Mouse (Mus musculus) spleen, embryonic (tissue): ENCODE results near the gene Sel1l3.

Source experiments
- CTCF ChIA-PET: fragments of 350-600 bp; sonication (Branson Sonifier 250); formaldehyde crosslinking; loops from one replicate; lab custom pipeline; 2022; lab: Charles Lee

Gene Sel1l3

GRCm38 (mm10) chr5:53146049-53146683 lies 67.6 kb downstream of the Sel1l3 start:
- CTCF ChIA-PET: no interaction called here

DNA sequence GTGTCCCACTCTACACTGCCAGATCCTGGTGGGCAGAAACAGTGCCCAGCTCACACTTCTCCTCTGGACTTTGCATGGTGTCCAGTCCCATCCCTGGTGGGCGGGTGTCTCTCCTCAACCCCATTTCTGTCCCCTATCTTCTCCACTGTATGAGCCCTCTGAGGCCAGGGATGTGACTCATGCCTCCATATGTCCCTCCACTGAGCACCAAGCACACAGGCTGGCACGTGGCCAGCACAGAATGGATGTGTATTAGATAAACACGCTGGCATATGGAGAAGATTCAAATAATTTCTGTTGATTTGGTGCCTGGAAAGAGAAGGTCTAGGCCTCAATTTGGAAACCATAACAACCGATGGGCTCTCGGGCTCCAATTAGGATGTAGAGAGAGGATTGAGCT lies 71.1 kb downstream of the Sel1l3 start:
- CTCF ChIA-PET: no interaction called here

- CTCF ChIA-PET: no interaction called here
Measured at GRCm38 (mm10) chr5:53140158-53140927, 73.4 kb downstream of the Sel1l3 start.

- CTCF ChIA-PET: no interaction called here
Measured at GRCm38 (mm10) chr5:53139566-53139965, 74.2 kb downstream of the Sel1l3 start.

DNA sequence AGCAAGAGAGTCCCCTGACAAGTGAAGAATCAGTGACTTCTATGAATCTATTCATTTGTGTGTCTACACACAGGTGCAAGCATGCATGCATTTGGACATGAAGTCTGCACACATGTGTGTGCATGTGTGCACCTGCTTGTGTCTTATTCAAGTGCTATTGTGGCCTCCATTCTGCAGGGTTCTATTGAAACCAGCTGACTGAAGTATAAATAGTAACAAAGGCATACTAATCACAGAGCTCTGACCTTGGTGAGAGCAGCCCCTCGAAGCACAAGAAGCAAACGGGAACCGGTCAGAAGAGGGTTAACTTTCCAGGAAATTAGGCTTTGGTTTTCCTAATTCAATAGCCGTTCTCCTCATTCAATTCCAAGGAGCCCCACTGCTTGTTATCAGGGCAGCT lies 74.6 kb downstream of the Sel1l3 start:
- CTCF ChIA-PET: no interaction called here

DNA sequence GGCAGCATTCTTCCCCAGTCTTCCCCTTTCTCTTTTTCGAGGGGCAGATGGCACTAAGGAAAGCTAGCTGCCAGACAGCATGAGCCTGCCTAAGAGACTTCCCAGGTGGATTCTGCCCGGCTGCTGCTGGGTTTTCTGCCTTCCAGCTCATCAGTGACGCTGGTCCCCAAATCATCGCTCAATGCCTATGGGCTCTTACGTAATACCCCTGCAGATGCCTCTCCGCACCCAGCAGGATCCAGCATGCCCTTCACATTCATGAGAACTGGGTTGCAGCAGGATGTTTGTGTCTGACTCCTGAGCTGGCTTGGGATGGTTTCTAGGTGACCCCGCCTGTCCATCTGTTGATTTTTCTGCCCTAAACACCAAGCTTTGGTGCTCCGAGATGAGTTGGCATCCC lies 75.7 kb downstream of the Sel1l3 start:
- CTCF ChIA-PET: no interaction called here

GRCm38 (mm10) chr5:53135984-53136383 lies 77.7 kb downstream of the Sel1l3 start:
- CTCF ChIA-PET: no interaction called here

GRCm38 (mm10) chr5:53134003-53134402 lies 79.7 kb downstream of the Sel1l3 start:
- CTCF ChIA-PET: no interaction called here

DNA sequence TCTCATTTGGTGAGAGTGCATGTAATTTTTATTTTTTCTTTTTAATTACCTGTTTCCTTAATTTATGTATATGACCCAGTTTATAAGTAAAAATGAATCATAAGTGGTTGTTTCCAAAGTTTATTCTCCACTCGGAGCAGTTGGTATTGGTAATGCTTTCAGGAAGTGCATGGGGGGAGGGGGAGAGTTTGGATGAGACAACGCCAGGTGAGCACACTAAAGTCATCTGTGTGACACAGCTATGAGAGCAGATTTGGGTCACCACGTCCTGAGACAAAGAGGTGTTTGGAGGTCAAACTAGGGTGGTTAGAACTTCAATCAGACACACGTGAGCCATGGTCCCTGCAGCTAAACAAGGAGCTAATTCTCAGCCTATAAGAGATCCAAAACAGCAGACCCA lies 89.0 kb downstream of the Sel1l3 start:
- CTCF ChIA-PET: no interaction called here

- CTCF ChIA-PET: interaction anchor here (0.6 kb wide), 1 partner anchor 32 kb away, joined by 10 read pairs; no protein-coding TSS in a partner anchor
Measured at GRCm38 (mm10) chr5:53123525-53124286, 90.0 kb downstream of the Sel1l3 start.

GRCm38 (mm10) chr5:53119689-53120088 lies 94.0 kb downstream of the Sel1l3 start:
- CTCF ChIA-PET: no interaction called here

- CTCF ChIA-PET: no interaction called here
Measured at GRCm38 (mm10) chr5:53118212-53118611, 95.5 kb downstream of the Sel1l3 start.

DNA sequence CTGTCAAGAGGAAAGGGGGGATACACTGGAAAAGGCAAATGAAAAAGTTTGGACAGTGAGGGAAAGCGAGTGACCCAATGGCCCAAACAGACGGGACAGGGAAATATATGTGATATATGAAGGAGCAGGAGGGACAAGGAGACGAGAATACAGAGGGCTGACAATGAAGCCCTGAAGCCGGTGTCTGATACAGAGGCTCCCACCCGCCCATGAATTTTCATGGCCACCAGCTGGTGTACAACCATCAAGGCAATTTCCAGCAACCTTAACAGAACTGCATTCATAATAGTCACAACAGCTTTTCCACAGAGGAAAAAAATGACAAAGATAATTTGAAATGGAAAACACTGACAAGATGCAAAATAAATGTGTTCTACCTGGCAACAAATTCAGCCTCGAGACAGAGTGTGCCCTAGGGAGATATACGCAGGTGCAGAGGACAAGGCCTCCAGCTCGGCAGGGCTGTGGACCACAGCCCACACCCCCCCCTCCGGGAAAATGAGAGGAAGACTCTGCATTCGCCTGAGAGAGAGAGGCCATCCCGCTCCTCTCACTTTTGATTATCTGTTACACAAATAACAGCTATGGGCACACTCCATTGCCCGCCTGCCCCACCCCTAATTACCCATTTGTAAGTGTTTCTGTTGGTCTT lies 99.0 kb downstream of the Sel1l3 start:
- CTCF ChIA-PET: no interaction called here

DNA sequence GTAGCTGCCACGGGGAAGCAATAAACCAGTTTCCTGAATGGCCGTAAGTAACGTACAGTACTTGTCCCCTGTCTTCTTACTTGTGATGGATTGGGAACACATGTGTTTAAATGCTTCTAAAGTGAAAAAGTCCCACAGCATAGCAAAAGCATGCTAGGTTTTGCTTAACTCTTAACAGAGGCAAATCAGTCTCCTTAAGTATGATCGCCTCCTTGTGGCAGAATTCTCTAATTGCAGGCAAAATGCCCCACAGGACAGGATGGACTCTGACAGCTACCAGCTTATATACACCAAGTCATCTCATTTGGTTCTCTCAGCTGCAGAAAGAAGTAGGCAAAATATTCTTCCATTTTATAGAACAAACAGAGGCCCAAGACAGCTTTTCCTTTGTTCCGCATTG lies 100.8 kb downstream of the Sel1l3 start:
- CTCF ChIA-PET: no interaction called here

- CTCF ChIA-PET: no interaction called here
Measured at GRCm38 (mm10) chr5:53111036-53111435, 102.7 kb downstream of the Sel1l3 start.

GRCm38 (mm10) chr5:53110225-53110624 lies 103.5 kb downstream of the Sel1l3 start:
- CTCF ChIA-PET: no interaction called here

GRCm38 (mm10) chr5:53108668-53109067 lies 105.1 kb downstream of the Sel1l3 start:
- CTCF ChIA-PET: interaction anchor here (0.7 kb wide), 1 partner anchor 879 kb away, joined by 3 read pairs; no protein-coding TSS in a partner anchor

GRCm38 (mm10) chr5:53108026-53108425 lies 105.7 kb downstream of the Sel1l3 start:
- CTCF ChIA-PET: no interaction called here

DNA sequence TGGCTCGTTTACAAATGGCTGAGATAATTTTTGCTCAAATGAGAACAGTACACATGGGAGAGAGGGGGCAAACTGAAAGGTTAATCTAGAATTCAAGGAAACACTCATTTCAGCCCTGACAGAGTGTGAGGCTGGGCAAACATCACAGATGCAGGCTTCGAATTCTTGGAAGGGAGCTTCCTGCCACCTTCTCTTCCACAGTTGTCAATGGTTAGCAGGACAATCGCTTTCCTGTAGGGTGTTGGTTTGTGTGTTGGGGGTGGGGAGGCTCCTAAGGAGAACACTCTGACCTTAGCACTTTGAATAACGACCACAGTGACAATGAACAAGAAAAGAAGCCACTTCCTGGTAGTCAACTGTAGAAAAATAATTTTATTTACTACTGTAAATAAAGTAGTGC lies 107.0 kb downstream of the Sel1l3 start:
- CTCF ChIA-PET: no interaction called here

DNA sequence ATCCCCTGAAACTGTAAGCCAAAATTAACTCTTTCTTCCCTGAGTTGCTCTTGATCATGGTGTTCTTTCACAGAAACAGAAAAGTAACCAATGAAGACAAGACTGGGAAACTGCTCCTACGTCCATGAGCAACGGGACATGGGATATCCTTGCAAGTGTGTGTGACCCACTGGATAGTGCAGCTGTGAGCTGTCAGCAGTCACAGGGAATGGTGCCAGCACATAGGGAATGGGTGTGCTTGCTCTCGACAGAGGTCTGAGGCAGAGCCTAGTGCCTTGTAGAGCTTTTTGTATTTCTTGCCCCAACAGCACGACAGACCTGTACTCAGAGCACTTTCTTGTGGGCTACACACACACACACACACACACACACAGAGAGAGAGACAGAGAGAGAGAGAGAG lies 107.6 kb downstream of the Sel1l3 start:
- CTCF ChIA-PET: no interaction called here

DNA sequence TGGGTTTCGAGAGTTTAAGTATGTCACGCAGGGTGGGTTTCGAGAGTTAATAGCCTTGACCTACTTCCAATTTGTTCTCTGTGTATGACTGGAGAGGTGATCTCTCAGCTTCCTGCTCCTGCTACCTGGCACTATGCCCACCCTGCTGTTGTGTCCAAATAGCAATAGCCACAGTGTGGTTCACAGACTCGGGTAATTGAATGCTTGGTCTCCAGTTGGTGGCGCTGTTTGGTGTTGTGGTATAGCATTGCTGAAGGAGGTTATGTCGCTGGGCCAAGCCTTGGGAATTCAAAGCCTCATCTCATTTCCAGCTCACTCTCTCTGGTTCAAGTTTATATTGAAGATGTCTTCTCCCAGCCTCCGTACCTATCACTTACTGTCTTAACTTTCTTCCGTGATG lies 108.0 kb downstream of the Sel1l3 start:
- CTCF ChIA-PET: no interaction called here
